Mouse (Mus musculus): ENCODE measurements at regions not wholly inside any gene's neighbourhood (a gene's known extent, or its start where the extent isn't known, plus 50 kb on each side); places are given as distances from the start of the nearest gene placed in this dataset.

GRCm38 (mm10) chr7:68440661-68441150 is 167.1 kb downstream of the Fam169b start:
- Histone ChIP-seq H3K27ac (ENCODE audit: low read length) (no peak overlapping the region), H3K9ac (ENCODE audit: low read length) (no peak overlapping the region), H3K27me3 (ENCODE audit: control insufficient read depth, insufficient read depth, low read length) (no peaks in the 10 kb centered on the region; the same call in 1 of the 2 replicates), H3K4me2 (ENCODE audit: low read depth, low read length) (no peak overlapping the region), H3K36me3 (ENCODE audit: control insufficient read depth, insufficient read depth) (no peaks in the 10 kb centered on the region), H3K4me1 (ENCODE audit: control insufficient read depth, insufficient read depth, low read length) (0 out of 2 replicates have a peak, but pooled peaks cover 4% of the 10 kb centered on the region), H3K4me3 (ENCODE audit: low read length) (no peak overlapping the region), H3K9me3 (replicated peaks; ENCODE audit: control insufficient read depth, low read length) (no peaks in the 10 kb centered on the region)
- ATAC-seq (replicated peaks; ENCODE audit: extremely low read depth, insufficient read depth, low FRiP score): no peak
- 62% methylated on average over 11 of the region's 11 CpGs for WGBS

- Histone ChIP-seq H3K36me3 (ENCODE audit: control insufficient read depth, insufficient read depth) (no peaks in the 10 kb centered on the region), H3K4me3 (ENCODE audit: low read length) (no peak overlapping the region), H3K27ac (ENCODE audit: low read length) (no peak overlapping the region), H3K4me2 (ENCODE audit: low read depth, low read length) (no peak overlapping the region), H3K27me3 (ENCODE audit: control insufficient read depth, insufficient read depth, low read length) (no peaks in the 10 kb centered on the region), H3K9me3 (replicated peaks; ENCODE audit: control insufficient read depth, low read length) (no peaks in the 10 kb centered on the region), H3K9ac (ENCODE audit: low read length) (no peak overlapping the region), H3K4me1 (ENCODE audit: control insufficient read depth, insufficient read depth, low read length) (no peaks in the 10 kb centered on the region)
- no peak for ATAC-seq (replicated peaks; ENCODE audit: extremely low read depth, insufficient read depth, low FRiP score)
- WGBS: 58% methylated on average over 4 of the region's 4 CpGs
These were observed 155.3 kb downstream of the Fam169b start for GRCm38 (mm10) chr7:68428946-68429345.

- WGBS: 46% methylated on average over 7 of the region's 7 CpGs
- no peaks in the 10 kb centered on the region for H3K4me1 ChIP-seq (ENCODE audit: control insufficient read depth, insufficient read depth, low read length)
- H3K27me3 ChIP-seq (ENCODE audit: control insufficient read depth, insufficient read depth, low read length): no peaks in the 10 kb centered on the region
- no peak overlapping the region for H3K9ac ChIP-seq (ENCODE audit: low read length)
- no peak overlapping the region for H3K4me3 ChIP-seq (ENCODE audit: low read length)
- H3K27ac ChIP-seq (ENCODE audit: low read length): no peak overlapping the region
- H3K36me3 ChIP-seq (ENCODE audit: control insufficient read depth, insufficient read depth): no peaks in the 10 kb centered on the region
- no peak for ATAC-seq (replicated peaks; ENCODE audit: extremely low read depth, insufficient read depth, low FRiP score)
- H3K9me3 ChIP-seq (replicated peaks; ENCODE audit: control insufficient read depth, low read length): no peaks in the 10 kb centered on the region
- H3K4me2 ChIP-seq (ENCODE audit: low read depth, low read length): no peak overlapping the region
These were observed 142.3 kb downstream of the Fam169b start for GRCm38 (mm10) chr7:68415890-68416289.

GRCm38 (mm10) chr7:68412786-68413185 is 139.1 kb downstream of the Fam169b start:
- H3K4me1 ChIP-seq (ENCODE audit: control insufficient read depth, insufficient read depth, low read length): no peaks in the 10 kb centered on the region
- WGBS: 31% methylated on average over 1 of the region's 1 CpGs
- no peaks in the 10 kb centered on the region for H3K36me3 ChIP-seq (ENCODE audit: control insufficient read depth, insufficient read depth)
- 0 out of 2 replicates have a peak, but pooled peaks cover 2% of the 10 kb centered on the region for H3K27me3 ChIP-seq (ENCODE audit: control insufficient read depth, insufficient read depth, low read length)
- H3K9me3 ChIP-seq (replicated peaks; ENCODE audit: control insufficient read depth, low read length): no peaks in the 10 kb centered on the region
- no peak overlapping the region for H3K27ac ChIP-seq (ENCODE audit: low read length)
- no peak overlapping the region for H3K4me3 ChIP-seq (ENCODE audit: low read length)
- ATAC-seq (replicated peaks; ENCODE audit: extremely low read depth, insufficient read depth, low FRiP score): no peak
- no peak overlapping the region for H3K9ac ChIP-seq (ENCODE audit: low read length)
- no peak overlapping the region for H3K4me2 ChIP-seq (ENCODE audit: low read depth, low read length)
